Mouse (Mus musculus): ENCODE data around the gene Isx.

The Isx gene

DNA sequence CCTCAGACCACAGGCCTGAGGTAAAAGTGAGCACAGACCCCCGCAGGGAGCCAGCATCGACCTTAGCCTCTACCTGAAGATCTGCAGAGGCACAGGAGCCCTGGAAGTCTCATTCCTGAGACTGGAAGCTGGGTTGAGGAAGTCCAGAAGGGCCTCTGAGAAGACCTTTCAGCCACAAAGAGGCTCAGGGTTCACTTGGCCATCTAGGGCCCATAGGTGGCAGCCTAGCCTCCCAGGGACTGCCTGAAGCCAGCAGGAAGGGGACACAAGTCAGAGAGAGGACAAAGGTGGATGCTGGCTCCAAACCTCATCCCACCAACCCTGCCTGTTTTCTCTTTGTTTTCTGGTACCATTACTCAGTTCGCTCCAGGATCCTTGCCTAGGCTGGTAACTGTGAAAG lies at the start of gene Isx:
Gene Isx (plus strand): TSS at position 234 of the 400 bp plus-strand sequence.
- no peak for DNase-seq (ENCODE audit: low read depth, low spot score)

DNA sequence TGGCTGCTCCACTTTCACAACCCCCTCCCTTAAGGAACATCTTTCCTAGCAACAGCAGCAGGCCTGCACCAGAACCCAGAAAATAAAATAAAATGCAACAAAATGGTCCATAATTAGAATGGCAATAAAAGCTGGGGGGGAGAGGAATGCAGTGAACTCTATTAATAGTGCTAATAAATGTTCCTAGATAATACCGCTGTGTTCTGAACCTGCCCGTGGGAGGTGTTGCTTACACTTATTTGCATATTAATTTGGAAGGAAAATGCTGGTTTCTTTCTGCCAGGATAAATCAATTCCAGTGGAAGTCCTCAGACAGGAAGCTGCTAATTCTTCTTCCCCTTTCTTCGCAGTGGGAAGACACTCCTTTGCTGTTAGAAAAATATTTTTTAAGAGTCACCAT lies 45.3 kb upstream of the Isx start:
- no peak for DNase-seq (ENCODE audit: low read depth, low spot score)

DNA sequence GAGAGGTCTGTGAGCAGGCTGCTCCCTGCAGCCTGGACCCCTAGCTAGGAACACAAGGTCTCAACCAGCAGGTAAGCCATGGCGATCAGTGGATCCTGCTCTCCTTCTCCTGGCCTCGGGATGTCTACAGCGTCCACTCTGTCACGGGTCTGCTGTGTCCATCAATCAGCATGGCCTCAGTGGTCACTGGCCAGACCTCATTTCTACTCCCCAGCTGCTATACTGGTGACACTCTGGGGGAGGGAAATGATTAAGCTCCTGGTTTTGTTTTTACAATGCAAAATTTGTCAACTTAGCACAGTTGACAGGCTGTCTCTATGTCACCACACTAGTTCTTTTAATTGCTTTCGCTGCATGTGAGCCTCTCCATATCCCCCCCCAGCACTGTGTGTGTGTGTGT lies 41.7 kb upstream of the Isx start:
- no peak for DNase-seq (ENCODE audit: low read depth, low spot score)

DNA sequence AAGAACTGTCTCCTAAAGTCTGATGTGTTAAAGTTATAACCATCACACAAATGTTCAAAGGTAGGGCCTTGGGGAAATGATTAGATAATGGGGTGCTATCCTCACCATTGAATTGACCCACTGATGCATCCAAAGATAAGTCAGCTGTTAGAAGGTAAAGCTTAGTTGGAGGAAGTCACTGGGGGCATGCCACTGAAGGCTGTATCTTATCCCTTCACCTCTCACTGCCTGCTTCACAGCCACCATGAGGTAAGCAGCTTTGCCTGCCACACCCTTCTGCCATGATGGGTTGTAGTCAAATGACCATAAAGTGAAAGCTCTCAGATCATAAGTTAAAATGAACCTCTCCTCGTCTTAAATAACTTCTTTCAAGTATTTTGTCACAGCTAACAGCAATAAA lies 38.7 kb upstream of the Isx start:
- no peak for DNase-seq (ENCODE audit: low read depth, low spot score)

DNA sequence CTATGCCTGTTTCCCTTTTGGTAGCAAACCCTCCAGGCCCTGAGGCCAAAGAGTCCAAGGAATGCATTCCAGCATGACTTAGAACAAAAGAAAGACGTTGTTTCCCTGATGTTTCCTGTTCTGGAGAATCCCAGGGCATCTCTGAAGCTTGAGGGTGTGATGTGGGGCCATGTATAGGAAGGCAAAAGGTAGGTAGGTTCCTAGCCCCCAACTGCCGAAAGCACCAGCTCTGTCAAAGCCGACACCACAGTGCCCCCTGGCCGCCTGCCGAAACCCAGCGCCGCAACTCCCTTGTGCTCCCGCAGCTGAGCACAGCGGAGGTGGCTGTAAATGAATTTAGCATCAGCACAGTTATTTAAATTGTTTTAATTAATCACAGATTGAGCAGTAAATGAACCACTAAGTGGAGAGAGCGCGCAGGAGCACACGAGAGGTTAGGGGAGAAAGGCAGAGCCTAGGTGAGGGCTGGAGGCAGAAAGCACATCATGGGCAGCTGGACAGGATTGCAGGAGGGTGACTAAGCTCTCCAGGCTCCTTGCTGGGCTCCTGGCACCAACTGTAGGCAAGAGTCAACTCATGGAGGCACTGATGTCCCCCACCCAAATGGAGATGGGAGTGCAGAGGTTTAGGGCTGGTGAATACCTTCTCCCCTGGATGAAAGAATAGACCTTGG lies 25.5 kb upstream of the Isx start:
- DNase-seq (ENCODE audit: low read depth, low spot score), result peak; percentile 51

DNA sequence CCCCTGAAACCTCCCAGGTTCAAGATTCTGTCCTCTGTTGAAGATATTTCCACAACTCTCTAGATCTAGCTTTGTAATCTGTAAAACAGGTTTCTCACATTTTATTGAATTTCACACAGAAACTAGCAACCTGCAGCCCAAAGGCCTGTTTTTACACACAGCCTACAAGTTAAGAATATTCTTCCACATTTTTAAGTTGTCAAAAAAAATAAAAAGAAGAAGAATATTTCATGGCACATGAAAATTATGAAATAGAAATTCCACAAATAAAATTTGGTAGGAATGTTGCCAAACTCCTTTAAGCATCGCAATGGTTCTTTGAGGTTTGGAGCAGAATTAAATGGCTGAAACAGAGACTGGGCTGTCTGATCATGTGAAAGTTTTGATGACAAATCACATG lies 24.3 kb upstream of the Isx start:
- no peak for DNase-seq (ENCODE audit: low read depth, low spot score)

DNA sequence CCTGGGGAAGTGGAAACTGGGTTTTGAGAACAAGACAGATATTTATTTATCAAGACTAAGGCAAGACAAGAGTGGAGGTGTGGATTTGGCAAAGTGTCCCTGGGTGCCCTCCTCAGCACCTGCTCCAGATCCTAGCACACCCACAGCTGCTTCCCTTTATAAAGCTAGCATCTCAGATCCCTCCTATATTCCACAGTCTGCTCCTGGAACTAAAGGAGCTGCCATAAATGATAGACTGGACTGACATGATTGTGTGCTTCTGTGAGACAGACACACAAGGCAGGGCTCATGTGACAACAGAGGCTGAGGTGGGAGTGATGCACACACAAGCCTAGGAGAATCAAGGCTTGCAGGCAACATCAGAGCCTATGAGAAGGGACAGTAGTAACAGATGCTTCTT lies 22.0 kb upstream of the Isx start:
- DNase-seq (ENCODE audit: low read depth, low spot score), result no peak

DNA sequence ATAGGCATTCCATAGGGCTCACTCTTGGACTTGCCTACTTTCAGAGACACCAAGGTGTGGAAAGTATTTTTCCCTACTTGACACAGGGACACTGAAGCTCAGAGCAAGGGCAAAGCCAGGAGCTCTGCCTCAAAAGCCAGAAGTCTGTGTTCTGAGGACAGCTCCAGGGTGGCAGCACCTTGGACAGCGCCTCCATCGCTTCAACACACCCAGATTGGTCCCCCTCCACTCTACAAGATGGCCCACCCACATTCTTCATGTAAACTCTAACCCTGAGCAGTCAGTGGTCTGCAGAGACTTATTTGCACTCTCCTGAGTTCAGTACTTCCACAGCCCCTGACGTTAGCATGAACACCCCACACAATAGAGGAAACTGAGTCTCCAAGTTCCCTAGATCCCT lies 21.1 kb upstream of the Isx start:
- DNase-seq (ENCODE audit: low read depth, low spot score), result peak; percentile 62

DNA sequence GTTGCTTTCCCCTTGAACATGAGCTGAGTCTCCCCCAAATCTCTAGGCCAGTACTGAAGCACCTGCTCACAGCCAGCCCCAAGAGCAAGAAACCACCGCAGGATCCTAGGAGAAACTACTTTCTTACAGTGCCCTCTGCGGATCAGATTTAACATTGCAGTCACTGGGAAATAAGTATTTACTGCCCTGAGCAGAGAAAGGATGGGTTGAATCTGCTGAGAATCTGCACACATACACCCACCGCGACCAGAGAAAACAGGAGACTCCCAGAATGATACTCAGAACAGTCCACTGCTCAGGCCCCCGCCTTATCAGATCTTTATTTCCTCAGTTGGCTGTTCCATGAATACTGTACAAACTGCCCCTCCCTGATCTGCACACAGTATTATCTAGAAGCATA lies 19.5 kb upstream of the Isx start:
- peak; percentile 53 for DNase-seq (ENCODE audit: low read depth, low spot score)

DNA sequence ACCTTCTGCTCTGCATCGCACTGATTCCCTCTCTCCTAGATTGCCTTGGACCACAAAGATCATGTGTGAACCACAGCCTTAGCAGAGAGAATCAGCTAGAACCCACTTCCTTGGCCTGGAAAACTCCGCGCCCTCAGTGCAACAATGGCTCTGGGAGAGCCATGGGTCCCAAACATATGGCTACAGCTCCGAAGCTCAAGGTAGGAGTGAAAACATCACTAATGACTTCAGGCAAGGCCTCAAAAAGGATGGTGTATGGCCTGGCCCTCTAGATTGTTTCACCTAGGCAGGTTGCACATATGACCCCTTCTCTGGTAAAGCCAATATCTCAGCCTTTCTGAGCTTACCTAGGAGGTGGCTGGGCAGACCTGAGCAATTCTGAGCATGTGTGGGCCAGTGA lies 18.2 kb upstream of the Isx start:
- DNase-seq (ENCODE audit: low read depth, low spot score), result no peak

DNA sequence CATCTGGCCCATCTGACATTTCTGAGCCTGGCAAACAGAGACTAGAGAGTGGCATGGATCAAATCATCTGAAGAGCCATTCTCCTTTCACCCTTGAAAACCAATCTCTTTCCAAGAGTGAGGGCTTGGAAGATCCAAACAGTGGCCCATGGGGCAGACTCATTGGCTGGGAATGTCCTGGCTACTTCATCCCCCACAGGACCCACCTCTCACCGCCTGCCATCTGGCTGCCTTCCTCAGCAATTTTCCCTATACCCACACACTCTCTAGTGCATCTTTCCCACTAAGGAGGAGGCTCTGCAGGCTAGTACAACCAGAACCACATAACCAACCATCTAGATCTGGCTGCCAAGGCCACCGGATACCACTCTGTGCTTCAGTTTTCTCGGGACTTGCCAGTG lies 17.6 kb upstream of the Isx start:
- DNase-seq (ENCODE audit: low read depth, low spot score), result no peak

DNA sequence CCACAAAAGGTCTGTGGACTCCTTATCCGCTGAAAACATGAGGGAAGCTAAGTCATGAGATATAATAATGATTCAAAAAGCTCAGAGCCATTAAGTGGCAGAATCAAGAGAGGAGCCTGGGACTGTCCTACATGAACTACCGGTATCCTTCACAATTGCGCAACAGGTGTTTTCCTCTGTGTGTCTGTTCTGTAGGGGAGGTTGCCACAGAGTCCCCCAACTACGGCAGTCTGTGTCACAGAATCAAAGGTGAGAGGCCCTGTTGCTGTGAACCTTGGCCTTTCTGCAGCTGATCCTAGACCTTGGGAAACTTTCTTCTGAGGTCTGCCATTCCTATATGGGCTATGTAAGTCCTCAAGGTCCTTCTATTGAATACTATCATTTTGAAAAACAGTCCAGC lies 13.7 kb upstream of the Isx start:
- no peak for DNase-seq (ENCODE audit: low read depth, low spot score)

DNA sequence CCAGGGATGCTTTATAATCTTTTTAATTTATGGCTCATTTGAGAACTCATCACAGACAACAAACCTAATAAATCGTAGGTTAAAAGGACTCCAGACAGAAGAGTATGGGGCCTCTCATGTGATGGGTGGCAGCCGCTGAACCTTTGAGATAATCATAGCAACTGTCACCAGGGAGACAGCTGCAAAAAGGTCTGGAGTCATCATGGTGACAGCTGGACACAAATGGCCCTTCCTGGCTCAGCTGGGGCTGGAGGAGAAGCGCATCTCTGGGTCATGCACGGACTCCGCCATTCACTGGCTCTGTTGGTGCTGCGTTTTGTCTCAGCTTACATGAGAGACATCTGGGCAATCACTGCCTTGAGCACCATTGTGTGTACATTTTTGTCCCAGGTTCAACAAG lies 12.5 kb upstream of the Isx start:
- DNase-seq (ENCODE audit: low read depth, low spot score), result no peak

DNA sequence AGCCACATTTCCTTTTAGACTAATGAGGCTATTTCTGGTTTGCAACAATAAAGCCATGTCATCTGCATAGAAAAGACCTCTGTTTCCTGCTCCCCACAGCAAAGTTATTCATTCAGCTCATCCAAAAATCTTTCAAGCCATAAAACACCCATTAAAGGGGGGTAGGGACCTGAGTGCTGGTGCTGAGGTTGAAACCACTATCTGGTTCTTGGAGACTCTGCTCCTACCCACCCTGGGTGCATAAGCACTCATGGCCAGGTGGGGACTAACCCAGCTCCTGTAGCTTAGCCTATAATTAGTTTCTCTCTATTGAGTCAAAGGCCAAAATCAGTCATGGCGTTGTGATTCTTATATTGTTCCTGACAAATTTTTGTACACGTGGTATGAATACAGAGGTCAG lies 10.4 kb upstream of the Isx start:
- DNase-seq (ENCODE audit: low read depth, low spot score), result no peak

DNA sequence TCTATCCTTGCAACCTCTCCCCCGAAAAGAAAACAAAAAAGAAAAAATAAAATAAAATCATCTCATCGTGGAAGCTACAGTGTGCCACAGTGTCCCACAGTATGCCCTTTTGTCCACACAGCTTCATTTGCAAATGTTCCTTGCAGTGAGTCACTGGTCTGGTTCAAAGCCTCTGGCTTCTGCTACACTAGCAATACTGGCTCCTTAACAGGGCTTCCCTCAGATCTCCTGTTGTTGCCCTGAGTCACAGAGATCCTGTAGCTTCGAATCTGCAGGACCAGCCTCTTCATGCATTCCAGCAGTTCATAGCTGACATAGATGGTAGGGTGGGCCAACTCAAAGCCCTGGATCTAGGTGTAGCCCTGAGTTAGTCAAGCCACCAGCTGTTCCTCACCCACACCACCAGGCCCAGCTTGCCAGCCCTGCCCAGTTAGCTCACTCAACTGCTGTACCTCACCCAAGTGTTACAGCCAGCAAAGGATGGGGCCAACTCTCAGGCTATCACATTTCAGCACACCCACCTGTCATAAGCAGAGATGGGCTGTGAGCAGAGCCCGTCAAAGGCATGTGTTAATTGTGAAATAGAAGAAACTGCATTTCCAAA lies 2.5 kb upstream of the Isx start:
- peak; percentile 21 for DNase-seq (ENCODE audit: low read depth, low spot score)

DNA sequence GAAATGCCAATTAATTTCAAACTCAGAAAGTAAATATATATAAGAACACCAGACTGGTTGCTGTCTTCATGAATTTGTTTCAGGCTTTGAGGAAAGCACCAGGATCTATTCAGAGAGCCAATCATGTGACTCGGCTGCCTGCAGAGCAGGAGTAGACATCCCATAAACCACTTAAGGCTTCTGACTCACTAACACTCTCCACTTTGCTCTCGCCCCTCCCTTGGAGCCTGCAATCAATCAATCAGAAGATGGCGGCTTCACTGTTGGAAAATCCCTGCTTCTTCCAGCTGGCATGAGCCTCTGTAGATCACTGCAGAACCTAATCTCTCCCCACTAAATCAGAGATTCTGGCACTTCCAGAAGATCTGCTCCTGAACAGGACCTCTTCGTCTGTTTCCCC lies 1.3 kb upstream of the Isx start:
- DNase-seq (ENCODE audit: low read depth, low spot score), result no peak

DNA sequence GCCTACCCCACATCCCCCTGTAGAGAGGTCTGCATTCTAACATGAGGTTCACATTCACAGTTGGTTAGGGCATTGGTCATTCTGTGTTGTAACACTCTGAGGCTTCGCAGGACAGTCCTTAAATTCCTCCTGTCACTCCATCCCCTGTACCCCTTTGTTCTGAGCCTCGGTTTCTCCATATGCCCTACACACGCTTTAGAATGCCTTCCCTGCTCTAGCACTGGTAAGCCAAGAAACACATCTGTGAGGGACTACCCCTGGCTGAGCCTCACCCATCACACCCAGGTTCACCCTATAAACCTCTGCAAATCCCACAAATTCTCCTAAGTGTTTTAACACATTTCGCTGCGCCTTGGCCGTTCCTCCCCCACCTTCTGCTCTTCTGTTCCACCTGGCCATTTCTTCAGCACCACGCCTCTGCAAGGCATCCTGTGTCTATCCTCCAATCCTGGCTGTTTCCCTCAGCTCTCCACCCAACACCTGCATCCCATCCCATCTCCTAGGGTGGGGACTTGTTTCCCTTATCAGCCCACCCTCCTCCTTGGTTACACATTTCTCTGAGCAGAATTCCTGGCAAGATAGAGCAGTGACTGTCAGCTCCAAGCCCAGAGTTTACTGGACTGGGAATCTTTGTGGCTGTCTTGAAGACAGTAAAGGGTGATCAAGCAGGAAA lies 686 bp upstream of the Isx start:
- no peak for DNase-seq (ENCODE audit: low read depth, low spot score)

DNA sequence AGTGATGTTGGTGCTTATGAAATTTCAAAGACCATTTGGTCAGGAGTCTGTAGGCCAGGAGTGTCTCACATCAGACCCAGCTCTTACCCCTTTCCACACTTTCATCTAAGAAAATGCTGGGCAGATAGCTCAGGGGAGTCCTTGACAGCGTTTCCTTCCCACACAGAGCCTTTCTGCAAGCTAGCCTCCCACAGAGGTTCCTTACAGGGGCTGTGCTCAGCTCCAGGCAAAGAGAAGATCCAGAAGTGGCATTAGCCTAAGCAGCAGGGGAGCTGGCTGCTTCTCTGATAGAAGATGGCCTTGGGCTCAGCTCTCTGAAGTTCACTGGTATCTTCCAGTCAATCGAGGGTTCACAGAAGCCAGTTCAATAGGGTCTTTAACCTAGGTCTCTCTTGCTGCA lies 1.6 kb downstream of the Isx start:
- no peak for DNase-seq (ENCODE audit: low read depth, low spot score)

DNA sequence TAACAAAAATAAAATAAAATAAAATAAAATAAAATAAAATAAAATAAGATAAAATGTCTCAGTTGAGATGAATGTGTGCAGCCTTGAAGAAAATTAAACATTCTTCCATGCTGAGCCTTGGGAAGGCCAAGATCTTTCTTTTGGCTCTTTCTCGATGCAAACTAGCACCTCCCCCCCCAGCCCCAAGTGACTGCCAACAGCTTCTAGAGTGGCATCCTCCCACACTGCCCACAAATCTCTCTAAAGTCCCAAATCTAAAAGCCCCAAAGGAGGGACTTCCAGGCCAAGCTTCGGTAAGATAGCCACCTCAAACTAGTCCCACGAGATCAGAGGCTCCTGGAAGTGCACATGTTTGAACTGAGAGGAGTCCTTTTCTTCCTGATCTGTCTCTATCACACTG lies 5.7 kb downstream of the Isx start:
- DNase-seq (ENCODE audit: low read depth, low spot score), result no peak

DNA sequence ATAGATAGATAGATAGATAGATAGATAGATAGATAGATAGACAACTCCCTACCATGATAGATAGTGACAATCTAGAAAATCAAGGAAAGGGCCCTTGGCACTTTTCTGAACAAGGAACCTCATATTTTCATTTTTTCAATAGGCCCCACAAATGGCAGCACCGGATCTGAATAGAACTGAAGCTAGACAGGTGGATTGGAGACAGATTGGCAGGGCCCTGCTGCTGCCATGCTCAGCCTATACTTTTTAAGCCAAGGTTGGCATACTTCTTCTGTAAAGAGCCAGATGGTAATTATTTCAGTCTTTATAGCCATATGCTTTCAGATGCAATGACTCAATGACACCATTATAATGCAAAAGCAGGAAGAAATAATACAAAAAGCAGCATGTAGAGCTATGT lies 15.8 kb downstream of the Isx start:
- no peak for DNase-seq (ENCODE audit: low read depth, low spot score)

DNA sequence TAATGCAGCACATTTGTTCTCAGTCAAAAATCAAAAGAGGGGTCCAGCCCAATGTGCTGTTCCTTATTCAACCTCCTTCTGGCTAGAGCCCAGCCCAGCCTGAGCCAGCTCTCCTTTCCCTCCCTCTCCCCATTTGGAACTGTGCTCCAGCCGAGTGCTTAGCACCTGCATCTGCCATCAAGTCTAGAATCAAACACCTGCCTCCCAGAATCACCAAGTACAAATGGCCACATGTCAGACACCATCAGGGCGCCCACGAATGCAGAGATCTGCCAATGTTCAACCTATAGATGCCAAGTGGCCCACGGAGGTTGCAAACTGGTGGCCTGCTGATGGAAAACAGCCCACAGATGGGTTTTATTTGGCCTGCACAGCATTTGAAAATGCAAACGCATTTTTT lies 18.1 kb downstream of the Isx start:
- no peak for DNase-seq (ENCODE audit: low read depth, low spot score)

DNA sequence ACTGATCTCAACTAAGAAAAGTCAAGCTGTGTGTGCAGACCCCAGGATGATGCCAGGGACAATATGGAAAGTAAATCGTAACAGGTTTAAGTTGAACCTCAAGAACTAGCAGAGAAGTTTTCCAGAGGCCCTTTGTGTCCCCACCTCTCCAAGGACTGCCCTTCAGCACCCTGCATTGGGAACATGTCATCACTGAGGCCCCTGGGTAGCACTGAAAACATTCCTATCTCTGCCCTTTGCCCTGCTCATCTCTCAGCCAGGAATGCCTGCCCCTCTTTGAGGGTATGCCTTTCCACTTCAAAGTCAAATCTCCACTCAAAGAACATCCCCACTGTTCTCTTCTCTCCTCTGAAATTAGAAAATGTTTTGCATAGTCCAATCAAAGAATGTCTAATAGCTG lies 23.3 kb downstream of the Isx start:
- DNase-seq (ENCODE audit: low read depth, low spot score), result no peak

DNA sequence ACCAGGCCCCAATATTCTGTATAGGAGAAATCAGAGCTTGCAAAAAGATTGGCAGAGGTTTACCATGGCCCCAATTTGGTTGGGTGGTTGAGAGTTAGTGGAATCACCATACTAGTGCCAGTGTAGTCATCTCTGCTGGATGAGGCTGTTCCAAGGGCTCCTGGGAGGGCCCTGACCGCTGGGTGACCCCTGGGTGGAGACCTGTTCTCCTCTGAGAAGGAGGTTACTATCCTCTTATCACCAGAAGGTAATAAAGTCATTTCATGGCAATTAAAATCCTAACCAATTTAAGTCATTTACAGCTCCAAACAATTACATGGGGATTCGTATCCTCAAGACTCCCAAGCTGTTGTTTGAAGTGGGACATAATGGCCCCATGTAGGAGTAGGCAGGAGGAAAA lies 24.3 kb downstream of the Isx start:
- no peak for DNase-seq (ENCODE audit: low read depth, low spot score)

All from R1 (cell line).